Mouse (Mus musculus) testis, adult 2 months (tissue): ENCODE data around the gene Scaper. TPM values are rescaled to one million over a fixed set of nuclear protein-coding genes. Genes with fewer than 3 reads are reported as not detected.

Experiments
- H3K27ac ChIP-seq: fragments of 200-500 bp; 2 replicates; pipeline ENCODE4 v1.5.1; 2012; ENCODE audit warnings: low read depth, low read length; ENCODE audit not compliant: control insufficient read depth, insufficient read depth
- H3K27me3 ChIP-seq: fragments of 200-500 bp; 2 replicates; pipeline ENCODE4 v1.6.1; 2012; ENCODE audit warnings: mild to moderate bottlenecking, low read length, moderate library complexity; ENCODE audit not compliant: control insufficient read depth, insufficient read depth
- H3K36me3 ChIP-seq: fragments of 200-500 bp; 2 replicates; pipeline ENCODE4 v1.6.1; 2012; ENCODE audit warnings: mild to moderate bottlenecking, low read length; ENCODE audit not compliant: control insufficient read depth, insufficient read depth
- H3K4me1 ChIP-seq: fragments of 200-500 bp; 2 replicates; pipeline ENCODE4 v1.6.1; 2012; ENCODE audit warnings: low read length; ENCODE audit not compliant: control insufficient read depth, insufficient read depth
- H3K4me3 ChIP-seq: fragments of 200-500 bp; 2 replicates; pipeline ENCODE4 v1.5.1; 2012; ENCODE audit warnings: low read depth, mild to moderate bottlenecking, low read length, moderate library complexity, mixed read lengths; ENCODE audit not compliant: control insufficient read depth
- CTCF ChIP-seq: fragments of 200-500 bp; IDR thresholded peaks from 2 replicates; pipeline ENCODE4 v1.5.1; 2012; ENCODE audit warnings: low read depth, mild to moderate bottlenecking, inconsistent platforms, low read length, moderate library complexity; ENCODE audit not compliant: control insufficient read depth, insufficient read depth, insufficient replicate concordance
- POLR2A ChIP-seq: fragments of 200-500 bp; IDR thresholded peaks from 2 replicates; pipeline ENCODE4 v1.6.1; 2012; ENCODE audit warnings: low read depth, mild to moderate bottlenecking, inconsistent platforms, low read length, moderate library complexity; ENCODE audit not compliant: control insufficient read depth
- polyA plus RNA-seq: library from polyadenylated mRNA; depleted of rRNA; stranded (reverse); fragments of >200 nt; gene quantifications from 2 replicates; pipeline ENCODE4 v1.2.3, GENCODE M21; 2012

Scaper gene
- polyA plus RNA-seq, 1 experiment: 19.9 TPM

GRCm38 (mm10) chr9:55539006-55539405 is 398.9 kb downstream of the Scaper start:
- H3K27me3 ChIP-seq: peaks cover 3% of the 10 kb centered on the region
- H3K27ac ChIP-seq: no peak overlapping the region
- no peaks in the 10 kb centered on the region for H3K36me3 ChIP-seq
- no peak overlapping the region for H3K4me3 ChIP-seq
- H3K4me1 ChIP-seq: peaks cover 18% of the 10 kb centered on the region
- TF ChIP-seq CTCF (no peak), POLR2A (no peak)

- no peak for TF ChIP-seq POLR2A
- TF ChIP-seq CTCF: no peak
- no peak within 1 kb of the TSS for H3K4me3 ChIP-seq
Observed at GRCm38 (mm10) chr9:55538377-55538776, 399.5 kb downstream of the Scaper start, which contains the start of gene Isl2. TSS of gene Isl2 (plus strand) at chr9:55538672.

DNA sequence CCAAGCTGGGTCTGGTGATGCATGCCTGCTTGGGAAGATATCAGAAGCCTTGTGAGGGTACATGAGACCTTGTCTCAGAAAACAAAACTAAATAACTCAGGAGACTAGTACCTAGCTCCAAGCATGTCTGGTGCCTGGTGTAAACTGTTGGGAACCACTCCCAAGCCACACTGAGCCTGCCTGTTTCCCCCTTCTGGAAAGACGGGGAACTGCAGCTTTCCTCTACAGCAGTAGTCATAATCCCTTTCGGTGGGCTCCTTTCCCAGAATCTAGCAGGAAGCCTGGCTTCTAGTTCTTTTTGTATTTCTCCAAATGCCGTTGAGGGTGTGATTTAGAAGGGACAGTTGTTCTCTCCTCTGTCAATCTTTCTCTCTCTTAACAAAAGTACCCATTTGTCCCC is 402.0 kb downstream of the Scaper start:
- TF ChIP-seq CTCF: peak; percentile 77; the same call in 1 of the 2 replicates
- no peak for TF ChIP-seq POLR2A
- Histone ChIP-seq H3K27ac (no peak overlapping the region), H3K36me3 (no peaks in the 10 kb centered on the region), H3K4me1 (peaks cover 3% of the 10 kb centered on the region), H3K27me3 (peaks cover 3% of the 10 kb centered on the region; the same call in 1 of the 2 replicates), H3K4me3 (no peak overlapping the region)

More at GRCm38 (mm10) chr9:55538377-55538776, 399.5 kb downstream of the Scaper start, which contains the start of gene Isl2:
- Histone ChIP-seq H3K27ac (no peak within 1 kb of the TSS), H3K27me3 (peaks cover 3% of the 10 kb centered on the region), H3K4me1 (peaks cover 13% of the 10 kb centered on the region), H3K36me3 (no peaks in the 10 kb centered on the region)

- Histone ChIP-seq H3K36me3 (no peaks in the 10 kb centered on the region), H3K27ac (no peak overlapping the region), H3K4me1 (no peaks in the 10 kb centered on the region), H3K4me3 (no peak overlapping the region), H3K27me3 (no peaks in the 10 kb centered on the region)
- peak; percentile 62; the same call in 1 of the 2 replicates for TF ChIP-seq CTCF
- no peak for TF ChIP-seq POLR2A
Observed at GRCm38 (mm10) chr9:55525716-55526115, 412.2 kb downstream of the Scaper start.

DNA sequence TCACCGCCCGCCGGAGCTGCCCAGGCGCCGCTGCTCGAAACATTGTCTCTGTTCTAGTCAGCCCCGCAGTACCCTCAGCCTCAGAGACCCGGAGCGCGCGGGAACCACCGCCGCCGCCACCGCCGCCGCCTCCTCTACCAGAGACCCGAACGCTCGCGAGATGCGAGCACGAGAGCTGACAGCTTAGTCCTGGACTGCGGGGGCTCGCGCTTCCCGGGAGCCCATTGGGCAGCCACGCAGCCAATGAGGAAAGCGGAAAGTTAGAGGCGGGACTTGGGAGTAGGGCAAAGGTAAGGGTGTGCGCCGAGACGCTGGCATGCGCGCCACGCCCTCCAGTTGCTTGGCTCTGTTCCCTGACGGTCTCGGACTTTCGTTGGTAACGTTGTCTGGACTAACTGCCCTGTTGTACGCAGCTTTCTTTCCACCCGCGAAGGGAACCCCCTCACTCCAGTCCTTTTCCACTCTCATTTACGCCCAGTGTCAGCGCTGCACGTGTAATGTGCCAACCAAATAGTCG is 425.8 kb downstream of the Scaper start, which contains the start of gene Etfa:
Gene Etfa (minus strand): TSS at position 217 of the 517 bp plus-strand sequence.
- TF ChIP-seq POLR2A: peak; percentile 82
- no peak for TF ChIP-seq CTCF
- Histone ChIP-seq H3K4me3 (peak within 1 kb of the TSS; percentile 94), H3K4me1 (peaks cover 8% of the 10 kb centered on the region), H3K27ac (peak within 1 kb of the TSS; percentile 93), H3K27me3 (no peaks in the 10 kb centered on the region), H3K36me3 (no peaks in the 10 kb centered on the region)

DNA sequence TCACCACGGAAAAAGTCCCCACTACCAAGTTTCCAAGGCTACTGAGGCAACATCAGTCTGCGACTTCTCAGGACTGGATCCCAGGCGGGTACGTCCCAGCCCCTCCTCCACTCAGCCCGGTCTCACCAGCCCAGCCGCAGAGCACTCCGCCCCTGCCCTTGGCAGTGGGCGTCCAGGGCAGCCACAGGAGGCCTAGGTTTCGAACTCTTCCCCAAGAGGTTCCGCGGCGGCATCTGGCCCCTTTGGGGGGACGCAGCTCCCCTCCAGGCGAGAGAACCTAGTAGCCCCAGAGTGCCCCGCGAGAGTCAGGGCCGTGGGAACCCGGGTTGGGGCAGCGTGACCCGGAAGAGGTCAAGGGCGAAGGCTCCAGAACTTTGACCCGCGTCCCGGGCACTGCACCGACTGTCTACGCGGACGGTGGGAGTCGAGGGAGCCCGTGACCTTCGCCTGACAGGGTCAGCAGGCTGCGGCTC is 426.4 kb downstream of the Scaper start:
- H3K36me3 ChIP-seq: no peaks in the 10 kb centered on the region
- H3K27ac ChIP-seq: peak overlapping the region; percentile 93
- H3K4me3 ChIP-seq: peak overlapping the region; percentile 94
- H3K4me1 ChIP-seq: peaks cover 8% of the 10 kb centered on the region
- no peaks in the 10 kb centered on the region for H3K27me3 ChIP-seq
- TF ChIP-seq POLR2A: no peak
- no peak for TF ChIP-seq CTCF

DNA sequence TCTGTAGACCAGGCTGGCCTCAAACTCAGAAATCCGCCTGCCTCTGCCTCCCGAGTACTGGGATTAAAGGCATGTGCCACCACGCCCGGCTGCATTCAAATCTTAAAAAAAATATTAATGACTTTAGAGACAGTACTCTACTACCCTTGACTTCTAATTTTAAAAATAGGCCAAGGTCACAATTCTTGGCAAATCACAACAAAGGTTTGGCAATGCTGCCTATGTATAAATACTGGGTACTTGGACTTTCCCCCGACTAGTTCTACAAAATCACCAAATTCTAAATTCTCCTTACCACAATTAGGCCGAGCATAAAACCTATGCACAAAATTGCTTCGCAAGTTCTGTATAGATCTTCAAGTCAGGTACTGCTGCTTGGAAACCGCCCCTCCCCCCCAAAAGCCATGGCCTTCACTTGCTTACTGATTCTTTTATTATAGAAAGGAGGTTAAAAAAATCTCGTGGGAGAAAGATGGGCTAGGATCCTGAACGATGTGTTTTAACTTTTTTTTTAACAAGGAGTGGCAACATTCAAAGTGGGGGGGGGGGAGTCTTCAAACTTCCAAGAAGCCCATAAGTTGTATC is 427.2 kb downstream of the Scaper start:
- Histone ChIP-seq H3K4me3 (no peak overlapping the region), H3K36me3 (no peaks in the 10 kb centered on the region), H3K27me3 (no peaks in the 10 kb centered on the region), H3K27ac (no peak overlapping the region), H3K4me1 (peaks cover 8% of the 10 kb centered on the region)
- TF ChIP-seq POLR2A (no peak), CTCF (no peak)
